Mouse (Mus musculus) midbrain, postnatal 0 days (tissue): ENCODE results near the gene Dctpp1. TPM values are rescaled to one million over a fixed set of nuclear protein-coding genes. Genes with fewer than 3 reads are reported as not detected.

Source experiments
- ATAC-seq: fragments of 200-750 bp; cut with Nextera tagmentation; 2 replicates; pipeline ENCODE4 v1.8.0; 2017; ENCODE audit warnings: moderate number of reproducible peaks, mild to moderate bottlenecking, moderate TSS enrichment, moderate library complexity; ENCODE audit not compliant: low FRiP score
- DNase-seq: peaks from one replicate; pipeline ENCODE4 v3.0.0-alpha.2; 2015; ENCODE audit warnings: low spot score
- H3K27ac ChIP-seq: fragments of 300-500 bp; sonication (generic); 2 replicates; pipeline ENCODE4 v1.5.1; 2014; ENCODE audit warnings: low read depth, mild to moderate bottlenecking, low read length, mixed read lengths
- H3K27me3 ChIP-seq: fragments of 300-500 bp; sonication (generic); 2 replicates; pipeline ENCODE4 v1.6.1; 2014; ENCODE audit warnings: low read length, control low read depth, mixed read lengths; ENCODE audit not compliant: insufficient read depth
- H3K36me3 ChIP-seq: fragments of 300-500 bp; sonication (generic); 2 replicates; pipeline ENCODE4 v1.6.1; 2014; ENCODE audit warnings: low read length, control low read depth, mixed read lengths; ENCODE audit not compliant: insufficient read depth
- H3K4me1 ChIP-seq: fragments of 300-500 bp; sonication (generic); 2 replicates; pipeline ENCODE4 v1.6.1; 2014; ENCODE audit warnings: mild to moderate bottlenecking, control low read depth, antibody characterized with exemption, low read length, mixed read lengths; ENCODE audit not compliant: insufficient read depth
- H3K4me2 ChIP-seq: fragments of 300-500 bp; sonication (generic); 2 replicates; pipeline ENCODE4 v1.6.1; 2014; ENCODE audit warnings: low read depth, mild to moderate bottlenecking, low read length, mixed read lengths; ENCODE audit not compliant: poor library complexity, severe bottlenecking
- H3K4me3 ChIP-seq: fragments of 300-500 bp; sonication (generic); 2 replicates; pipeline ENCODE4 v1.5.1; 2014; ENCODE audit warnings: low read depth, mild to moderate bottlenecking, low read length, moderate library complexity
- H3K9ac ChIP-seq: fragments of 300-500 bp; sonication (generic); replicated peaks from 2 replicates; pipeline ENCODE4 v1.6.1; 2014; ENCODE audit warnings: mild to moderate bottlenecking, low read length, moderate library complexity, mixed read lengths; ENCODE audit not compliant: poor library complexity, severe bottlenecking
- H3K9me3 ChIP-seq: fragments of 300-500 bp; sonication (generic); 2 replicates; pipeline ENCODE4 v1.6.1; 2016; ENCODE audit warnings: low read length, control low read depth
- CTCF ChIP-seq: IDR thresholded peaks from 2 replicates; pipeline ENCODE4 v1.5.1; 2016; ENCODE audit warnings: antibody characterized with exemption, mild to moderate bottlenecking
- WGBS: fragments of 180-500 bp; shearing (Covaris S2); extraction: QIAGEN DNeasy Blood & Tissue Kit; methylation state at CpG from one replicate; pipeline ENCODE4 v1.1.7; 2014; 5-methylcytosine and 5-hydroxymethylcytosine counted together
- polyA plus RNA-seq: library from polyadenylated mRNA; unstranded; fragments of >200 nt; fragmentation: Nextera tagmentation; extraction: Ambion mirVana; gene quantifications from 2 replicates; pipeline ENCODE4 v1.2.1, GENCODE M21; 2015
- total RNA-seq: library from RNA; depleted of rRNA; stranded (reverse); fragments of >200 nt; gene quantifications from 2 replicates; pipeline ENCODE4 v1.2.3, GENCODE M21; 2014

Gene Dctpp1
- total and polyA plus RNA-seq, 2 experiments from 2014 or later: 92.2 to 120 TPM

GRCm38 (mm10) chr7:127224616-127225015, 35.9 kb downstream of the Dctpp1 start:
- ATAC-seq: no peak
- TF ChIP-seq CTCF: no peak
- Histone ChIP-seq H3K36me3 (no peaks in the 10 kb centered on the region), H3K27ac (no peak overlapping the region), H3K4me2 (no peak overlapping the region), H3K9me3 (no peaks in the 10 kb centered on the region), H3K4me3 (no peak overlapping the region), H3K9ac (no peak overlapping the region), H3K27me3 (no peaks in the 10 kb centered on the region), H3K4me1 (no peaks in the 10 kb centered on the region)
- 96% methylated on average over 6 of the region's 6 CpGs for WGBS
- DNase-seq: no peak

- H3K9me3 ChIP-seq: no peaks in the 10 kb centered on the region
- no peak overlapping the region for H3K4me3 ChIP-seq
- no peak overlapping the region for H3K9ac ChIP-seq
- H3K4me2 ChIP-seq: no peak overlapping the region
- WGBS: 91% methylated on average over 6 of the region's 6 CpGs
- no peak for TF ChIP-seq CTCF
- DNase-seq: no peak
- H3K27ac ChIP-seq: no peak overlapping the region
- no peak for ATAC-seq
- no peaks in the 10 kb centered on the region for H3K27me3 ChIP-seq
- no peaks in the 10 kb centered on the region for H3K4me1 ChIP-seq
- H3K36me3 ChIP-seq: no peaks in the 10 kb centered on the region
These were observed 36.7 kb downstream of the Dctpp1 start for GRCm38 (mm10) chr7:127223515-127224478.

GRCm38 (mm10) chr7:127223106-127223505, 37.4 kb downstream of the Dctpp1 start:
- Histone ChIP-seq H3K27me3 (no peaks in the 10 kb centered on the region), H3K4me3 (no peak overlapping the region), H3K4me2 (no peak overlapping the region), H3K27ac (no peak overlapping the region), H3K9me3 (no peaks in the 10 kb centered on the region), H3K36me3 (no peaks in the 10 kb centered on the region), H3K4me1 (no peaks in the 10 kb centered on the region), H3K9ac (no peak overlapping the region)
- no peak for TF ChIP-seq CTCF
- over 99% methylated on average over 3 of the region's 3 CpGs for WGBS
- ATAC-seq (no peak), DNase-seq (no peak)

GRCm38 (mm10) chr7:127220440-127220839, 40.1 kb downstream of the Dctpp1 start:
- Histone ChIP-seq H3K27ac (no peak overlapping the region), H3K27me3 (no peaks in the 10 kb centered on the region), H3K4me3 (no peak overlapping the region), H3K9ac (no peak overlapping the region), H3K4me1 (no peaks in the 10 kb centered on the region), H3K4me2 (no peak overlapping the region), H3K9me3 (no peaks in the 10 kb centered on the region), H3K36me3 (no peaks in the 10 kb centered on the region)
- WGBS: 85% methylated on average over 6 of the region's 6 CpGs
- ATAC-seq (no peak), DNase-seq (no peak)
- TF ChIP-seq CTCF: no peak

- Histone ChIP-seq H3K36me3 (no peaks in the 10 kb centered on the region), H3K4me3 (no peak overlapping the region), H3K27me3 (no peaks in the 10 kb centered on the region), H3K4me2 (no peak overlapping the region), H3K4me1 (no peaks in the 10 kb centered on the region), H3K9ac (no peak overlapping the region), H3K9me3 (no peaks in the 10 kb centered on the region), H3K27ac (no peak overlapping the region)
- DNase-seq (no peak), ATAC-seq (no peak)
- 98% methylated on average over 4 of the region's 4 CpGs for WGBS
- TF ChIP-seq CTCF: no peak
These were observed 41.8 kb downstream of the Dctpp1 start for GRCm38 (mm10) chr7:127218670-127219069.

GRCm38 (mm10) chr7:127217901-127218642, 42.4 kb downstream of the Dctpp1 start:
- H3K36me3 ChIP-seq: no peaks in the 10 kb centered on the region
- H3K4me3 ChIP-seq: no peak overlapping the region
- ATAC-seq (no peak), DNase-seq (no peak)
- H3K9me3 ChIP-seq: no peaks in the 10 kb centered on the region
- TF ChIP-seq CTCF: no peak
- H3K27me3 ChIP-seq: no peaks in the 10 kb centered on the region
- H3K4me1 ChIP-seq: no peaks in the 10 kb centered on the region
- H3K9ac ChIP-seq: no peak overlapping the region
- 80% methylated on average over 10 of the region's 10 CpGs for WGBS
- H3K4me2 ChIP-seq: no peak overlapping the region
- no peak overlapping the region for H3K27ac ChIP-seq
